Mouse (Mus musculus) erythroblast, embryonic 14.5 days (primary cell): ENCODE data around the gene Laptm5. TPM values are rescaled to one million over a fixed set of nuclear protein-coding genes. Genes with fewer than 3 reads are reported as not detected.

ENCODE experiments used
- H3K27me3 ChIP-seq: 2 replicates; pipeline ENCODE4 v1.6.1; 2012; ENCODE audit warnings: inconsistent platforms; ENCODE audit not compliant: control insufficient read depth
- H3K36me3 ChIP-seq: 2 replicates; pipeline ENCODE4 v1.6.1; 2012; ENCODE audit warnings: mild to moderate bottlenecking, inconsistent platforms; ENCODE audit not compliant: control insufficient read depth
- H3K4me1 ChIP-seq: 2 replicates; pipeline ENCODE4 v1.6.1; 2012; ENCODE audit warnings: inconsistent platforms; ENCODE audit not compliant: control insufficient read depth
- H3K4me3 ChIP-seq: replicated peaks from 2 replicates; pipeline ENCODE3; 2012; ENCODE audit warnings: moderate library complexity, mild to moderate bottlenecking, inconsistent platforms
- H3K9me3 ChIP-seq: 2 replicates; pipeline ENCODE4 v1.6.1; 2012; ENCODE audit warnings: low read length, inconsistent platforms, mixed read lengths; ENCODE audit not compliant: control insufficient read depth
- GATA1 ChIP-seq: IDR thresholded peaks from 2 replicates; pipeline ENCODE4 v1.6.1; 2012; ENCODE audit warnings: low read length, inconsistent platforms, mixed read lengths
- TAL1 ChIP-seq: IDR thresholded peaks from 3 replicates; pipeline ENCODE4 v1.6.1; 2012; ENCODE audit warnings: low read length, inconsistent platforms, mixed read lengths
- polyA plus RNA-seq: library from polyadenylated mRNA; stranded (reverse); fragments of >175 nt; gene quantifications from 2 replicates; pipeline ENCODE4 v1.2.3, GENCODE M21; 2012

Laptm5 gene
- polyA plus RNA-seq, 1 experiment: 2.6 TPM

DNA sequence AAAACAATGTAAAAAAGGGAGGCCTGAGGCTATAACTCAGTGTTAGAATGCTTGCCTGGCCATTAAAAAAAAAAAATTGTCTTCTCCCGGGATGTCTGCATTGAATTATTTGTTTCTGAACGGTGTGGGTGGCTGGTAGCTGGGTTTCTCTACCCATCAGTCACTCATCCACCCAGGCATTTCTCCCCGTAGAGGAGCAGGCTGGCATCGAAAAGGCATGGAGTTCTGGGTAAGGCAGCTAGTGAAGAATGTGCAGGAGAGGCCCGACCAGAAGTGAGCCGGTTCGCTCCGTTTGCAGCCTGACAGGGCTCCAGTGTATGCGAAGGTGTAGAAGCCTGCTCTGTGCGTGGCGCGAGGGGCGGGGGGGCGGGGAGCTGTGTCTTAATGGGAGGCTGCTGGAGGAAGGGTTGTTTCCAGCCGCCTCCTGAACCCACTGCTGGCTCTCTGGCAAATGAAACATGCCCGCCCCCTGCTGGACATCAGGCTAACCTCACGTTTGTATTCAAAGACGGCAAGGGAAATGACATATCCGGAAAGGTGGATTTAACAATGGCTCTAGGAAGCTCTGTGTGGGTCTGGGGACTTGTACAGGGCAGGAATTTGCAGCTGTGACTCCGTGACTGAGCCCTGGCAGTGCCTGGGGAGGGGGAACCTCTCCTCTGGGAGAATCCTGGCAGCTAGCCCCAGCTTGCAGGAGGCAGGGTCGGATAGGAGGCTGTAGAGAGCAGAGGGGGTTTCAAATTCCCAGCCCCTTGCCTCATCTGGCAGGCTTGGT lies 34.5 kb upstream of the Laptm5 start:
- no peaks in the 10 kb centered on the region; the same call in 1 of the 2 replicates for H3K27me3 ChIP-seq
- no peak overlapping the region for H3K4me3 ChIP-seq
- H3K4me1 ChIP-seq: no peaks in the 10 kb centered on the region
- TF ChIP-seq GATA1 (no peak), TAL1 (no peak)
- H3K36me3 ChIP-seq: no peaks in the 10 kb centered on the region
- no peaks in the 10 kb centered on the region for H3K9me3 ChIP-seq

DNA sequence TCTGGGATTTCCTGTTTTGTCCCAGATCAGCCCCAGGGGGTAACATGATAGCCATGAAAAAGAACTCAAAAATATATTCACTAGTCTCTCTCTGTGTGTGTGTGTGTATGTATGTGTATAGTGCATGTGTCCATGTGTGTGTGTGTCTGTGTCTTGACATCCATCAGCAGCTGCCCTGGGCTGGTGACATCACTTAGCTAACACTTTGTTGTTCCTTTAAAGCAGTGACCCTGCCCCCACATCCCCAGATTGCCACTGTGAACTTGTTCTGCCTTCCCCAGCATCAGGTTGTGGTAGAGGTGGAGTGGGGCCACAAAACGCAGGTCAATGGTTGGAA lies 33.9 kb upstream of the Laptm5 start:
- Histone ChIP-seq H3K9me3 (no peaks in the 10 kb centered on the region), H3K4me1 (no peaks in the 10 kb centered on the region), H3K27me3 (no peaks in the 10 kb centered on the region; the same call in 1 of the 2 replicates), H3K36me3 (no peaks in the 10 kb centered on the region), H3K4me3 (no peak overlapping the region)
- TF ChIP-seq TAL1 (no peak), GATA1 (no peak)

- TF ChIP-seq TAL1 (no peak), GATA1 (no peak)
- no peaks in the 10 kb centered on the region; the same call in 1 of the 2 replicates for H3K27me3 ChIP-seq
- no peak overlapping the region for H3K4me3 ChIP-seq
- H3K9me3 ChIP-seq: no peaks in the 10 kb centered on the region
- H3K36me3 ChIP-seq: no peaks in the 10 kb centered on the region
- H3K4me1 ChIP-seq: no peaks in the 10 kb centered on the region
These were observed 31.6 kb upstream of the Laptm5 start for GRCm38 (mm10) chr4:130881336-130881735.

DNA sequence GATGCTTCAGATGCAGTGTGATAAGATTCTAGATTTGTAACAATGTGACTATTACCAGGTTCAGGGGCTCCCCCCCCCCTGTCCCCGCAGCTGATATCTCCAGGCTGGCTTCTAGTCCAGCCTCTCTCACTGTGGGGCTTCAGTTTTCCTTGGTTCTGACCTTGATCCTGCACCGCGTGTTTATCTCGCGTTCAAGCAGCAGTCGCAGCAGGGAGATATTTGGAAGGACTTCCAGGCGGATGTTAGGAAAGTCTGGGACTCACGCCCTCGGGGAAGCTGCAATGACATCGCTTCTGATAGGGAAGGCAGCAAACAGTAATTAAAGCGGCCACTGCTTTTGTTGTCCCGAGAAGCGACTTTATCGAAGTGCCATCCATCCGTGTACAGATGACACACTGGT lies 30.2 kb upstream of the Laptm5 start:
- H3K9me3 ChIP-seq: no peaks in the 10 kb centered on the region
- TF ChIP-seq GATA1 (no peak), TAL1 (no peak)
- no peaks in the 10 kb centered on the region for H3K4me1 ChIP-seq
- H3K36me3 ChIP-seq: no peaks in the 10 kb centered on the region
- H3K4me3 ChIP-seq: no peak overlapping the region
- H3K27me3 ChIP-seq: no peaks in the 10 kb centered on the region

- no peaks in the 10 kb centered on the region for H3K36me3 ChIP-seq
- H3K4me1 ChIP-seq: no peaks in the 10 kb centered on the region
- no peaks in the 10 kb centered on the region for H3K9me3 ChIP-seq
- no peaks in the 10 kb centered on the region for H3K27me3 ChIP-seq
- TF ChIP-seq GATA1 (no peak), TAL1 (no peak)
- no peak overlapping the region for H3K4me3 ChIP-seq
These were observed 28.9 kb upstream of the Laptm5 start for GRCm38 (mm10) chr4:130883820-130884533.

- Histone ChIP-seq H3K4me3 (no peak overlapping the region), H3K27me3 (no peaks in the 10 kb centered on the region), H3K4me1 (no peaks in the 10 kb centered on the region), H3K36me3 (no peaks in the 10 kb centered on the region), H3K9me3 (no peaks in the 10 kb centered on the region)
- no peak for TF ChIP-seq GATA1
- no peak for TF ChIP-seq TAL1
These were observed 25.7 kb upstream of the Laptm5 start for GRCm38 (mm10) chr4:130887148-130887745.

DNA sequence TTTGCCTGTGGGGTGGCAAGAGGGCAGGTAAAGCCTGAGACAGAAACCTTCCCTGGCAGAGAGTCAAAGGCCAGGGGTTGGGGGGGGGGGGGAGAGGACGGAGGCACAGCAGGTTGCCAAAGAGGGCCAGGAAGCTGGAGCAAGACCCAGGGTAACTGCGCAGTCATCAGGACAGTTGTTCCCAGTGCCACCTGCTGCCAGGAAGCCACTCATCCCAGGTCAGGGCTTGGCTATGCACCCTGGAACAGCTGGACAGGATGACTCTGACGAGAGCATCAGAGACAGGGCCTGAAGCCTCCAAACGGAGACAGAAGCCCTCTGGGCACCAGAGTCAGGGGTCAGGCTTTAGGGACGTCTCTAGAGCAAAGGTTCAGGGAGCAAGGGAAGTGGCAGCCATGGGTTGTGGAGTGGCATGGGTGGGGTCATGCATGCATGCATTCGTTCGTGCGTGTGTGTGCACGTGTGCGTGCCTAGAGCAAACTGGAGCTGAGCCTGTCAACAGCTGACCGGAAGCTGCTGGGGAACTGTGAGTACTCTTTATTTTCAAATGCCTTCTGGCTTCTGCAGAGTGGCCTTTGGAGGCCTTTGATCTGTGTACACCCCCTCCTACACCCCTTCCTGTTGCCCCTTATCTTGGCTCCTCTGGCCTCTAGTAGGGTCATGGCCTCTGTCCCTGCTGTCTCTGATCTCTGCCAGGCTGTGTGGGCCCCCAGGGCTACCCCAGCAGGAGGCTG lies 23.0 kb upstream of the Laptm5 start:
- peaks cover 3% of the 10 kb centered on the region; the same call in 1 of the 2 replicates for H3K27me3 ChIP-seq
- H3K36me3 ChIP-seq: no peaks in the 10 kb centered on the region
- TF ChIP-seq GATA1 (no peak), TAL1 (no peak)
- H3K9me3 ChIP-seq: peaks cover 2% of the 10 kb centered on the region; the same call in 1 of the 2 replicates
- no peak overlapping the region for H3K4me3 ChIP-seq
- no peaks in the 10 kb centered on the region for H3K4me1 ChIP-seq

DNA sequence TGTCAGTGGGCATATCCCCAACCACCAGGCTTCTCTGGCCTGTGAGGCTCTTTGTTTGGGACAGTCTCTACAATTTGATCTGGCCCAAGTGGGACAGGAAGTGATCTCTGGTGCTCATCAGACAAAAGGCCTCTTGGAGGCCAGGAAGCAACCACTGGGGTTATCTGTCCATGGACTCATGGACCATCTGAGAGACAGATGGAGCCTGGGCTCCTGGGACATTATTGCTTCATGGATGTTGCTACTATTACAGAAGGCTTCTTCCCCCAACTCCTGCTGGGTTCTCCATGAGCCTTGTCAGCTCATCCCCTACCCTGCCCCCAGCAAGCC lies 22.4 kb upstream of the Laptm5 start:
- TF ChIP-seq TAL1: no peak
- no peak for TF ChIP-seq GATA1
- no peaks in the 10 kb centered on the region for H3K36me3 ChIP-seq
- peaks cover 3% of the 10 kb centered on the region; the same call in 1 of the 2 replicates for H3K27me3 ChIP-seq
- peaks cover 2% of the 10 kb centered on the region; the same call in 1 of the 2 replicates for H3K9me3 ChIP-seq
- H3K4me1 ChIP-seq: no peaks in the 10 kb centered on the region
- no peak overlapping the region for H3K4me3 ChIP-seq

GRCm38 (mm10) chr4:130892001-130892587 lies 20.8 kb upstream of the Laptm5 start:
- Histone ChIP-seq H3K9me3 (peaks cover 2% of the 10 kb centered on the region; the same call in 1 of the 2 replicates), H3K27me3 (peaks cover 3% of the 10 kb centered on the region; the same call in 1 of the 2 replicates), H3K36me3 (no peaks in the 10 kb centered on the region), H3K4me1 (no peaks in the 10 kb centered on the region), H3K4me3 (no peak overlapping the region)
- TF ChIP-seq GATA1 (no peak), TAL1 (no peak)
